Mouse (Mus musculus): ENCODE measurements around the gene Gm16253.

The Gm16253 gene

DNA sequence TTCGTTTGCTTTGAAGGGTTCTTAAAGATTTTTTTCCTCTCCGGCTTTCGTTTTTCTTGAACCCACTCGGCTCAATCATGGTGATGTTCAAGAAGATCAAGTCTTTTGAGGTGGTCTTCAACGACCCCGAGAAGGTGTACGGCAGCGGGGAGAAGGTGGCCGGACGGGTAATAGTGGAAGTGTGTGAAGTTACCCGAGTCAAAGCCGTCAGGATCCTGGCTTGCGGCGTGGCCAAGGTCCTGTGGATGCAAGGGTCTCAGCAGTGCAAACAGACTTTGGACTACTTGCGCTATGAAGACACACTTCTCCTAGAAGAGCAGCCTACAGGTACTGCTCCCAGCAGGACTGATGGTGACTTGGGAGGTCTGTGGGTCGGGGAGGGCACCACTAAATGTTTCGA, 18.6 kb upstream of the Gm16253 start:
- DNase-seq, result no peak

DNA sequence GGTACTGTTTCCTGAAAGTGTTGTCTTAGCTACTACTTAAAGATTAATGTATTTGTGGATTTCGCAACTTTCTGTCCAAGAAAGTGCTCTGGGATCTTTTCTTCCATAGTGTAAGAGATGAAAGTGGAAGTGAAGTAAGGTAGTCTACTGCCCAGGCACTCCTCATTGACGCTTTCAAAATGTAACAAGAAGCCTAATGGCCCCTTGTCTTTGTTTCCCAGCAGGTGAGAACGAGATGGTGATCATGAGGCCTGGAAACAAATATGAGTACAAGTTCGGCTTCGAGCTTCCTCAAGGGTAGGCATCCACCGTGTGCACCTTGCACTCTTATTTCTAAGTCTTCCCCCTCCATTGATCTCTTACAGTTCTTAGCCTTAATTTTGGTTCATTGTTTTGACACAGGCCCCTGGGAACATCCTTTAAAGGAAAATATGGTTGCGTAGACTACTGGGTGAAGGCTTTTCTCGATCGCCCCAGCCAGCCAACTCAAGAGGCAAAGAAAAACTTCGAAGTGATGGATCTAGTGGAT, 18.1 kb upstream of the Gm16253 start:
- DNase-seq, result no peak

DNA sequence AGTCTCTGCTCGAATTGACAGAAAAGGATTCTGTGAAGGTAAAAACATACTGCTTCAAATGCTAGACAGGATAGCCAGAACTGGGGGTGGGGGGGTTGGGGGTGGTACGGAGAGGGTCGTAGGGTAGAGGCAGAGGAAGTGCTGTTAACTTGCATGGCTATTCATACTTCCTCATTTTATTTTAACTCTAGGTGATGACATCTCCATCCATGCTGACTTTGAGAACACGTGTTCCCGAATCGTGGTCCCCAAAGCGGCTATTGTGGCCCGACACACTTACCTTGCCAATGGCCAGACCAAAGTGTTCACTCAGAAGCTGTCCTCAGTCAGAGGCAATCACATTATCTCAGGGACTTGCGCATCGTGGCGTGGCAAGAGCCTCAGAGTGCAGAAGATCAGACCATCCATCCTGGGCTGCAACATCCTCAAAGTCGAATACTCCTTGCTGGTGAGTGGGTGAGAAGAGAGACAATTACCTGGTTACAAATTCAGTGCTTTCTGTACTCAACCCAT, 17.3 kb upstream of the Gm16253 start:
- DNase-seq, result no peak

DNA sequence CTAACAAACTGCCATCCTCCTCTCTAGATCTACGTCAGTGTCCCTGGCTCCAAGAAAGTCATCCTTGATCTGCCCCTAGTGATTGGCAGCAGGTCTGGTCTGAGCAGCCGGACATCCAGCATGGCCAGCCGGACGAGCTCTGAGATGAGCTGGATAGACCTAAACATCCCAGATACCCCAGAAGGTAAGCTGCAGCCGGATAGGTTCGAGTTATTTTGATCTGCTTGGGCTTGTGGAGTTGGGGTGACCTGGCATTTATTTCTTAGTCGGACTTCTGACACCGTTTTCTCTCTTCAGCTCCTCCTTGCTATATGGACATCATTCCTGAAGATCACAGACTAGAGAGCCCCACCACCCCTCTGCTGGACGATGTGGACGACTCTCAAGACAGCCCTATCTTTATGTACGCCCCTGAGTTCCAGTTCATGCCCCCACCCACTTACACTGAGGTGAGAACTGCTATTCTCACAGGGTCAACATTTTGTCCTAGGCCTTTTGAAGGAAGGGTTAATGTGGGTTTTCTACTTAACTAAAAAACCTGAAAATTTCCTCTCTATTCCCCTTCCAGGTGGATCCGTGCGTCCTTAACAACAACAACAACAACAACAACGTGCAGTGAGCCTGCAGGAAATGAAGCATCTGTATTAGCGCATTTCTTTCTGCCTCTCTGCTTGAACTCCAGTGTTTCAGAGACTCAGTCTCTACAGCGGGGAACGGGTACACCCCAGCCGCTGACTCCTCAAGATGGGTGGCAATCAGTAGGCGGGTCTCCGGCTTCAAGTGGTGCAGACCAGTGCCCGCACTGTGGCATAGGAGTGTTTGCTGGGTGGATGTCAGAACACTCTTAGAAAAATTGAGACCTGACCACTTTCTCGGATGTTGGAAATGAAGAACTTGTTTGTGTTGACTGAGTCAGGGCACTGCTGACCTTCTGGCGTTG, 16.6 kb upstream of the Gm16253 start:
- DNase-seq, result no peak

DNA sequence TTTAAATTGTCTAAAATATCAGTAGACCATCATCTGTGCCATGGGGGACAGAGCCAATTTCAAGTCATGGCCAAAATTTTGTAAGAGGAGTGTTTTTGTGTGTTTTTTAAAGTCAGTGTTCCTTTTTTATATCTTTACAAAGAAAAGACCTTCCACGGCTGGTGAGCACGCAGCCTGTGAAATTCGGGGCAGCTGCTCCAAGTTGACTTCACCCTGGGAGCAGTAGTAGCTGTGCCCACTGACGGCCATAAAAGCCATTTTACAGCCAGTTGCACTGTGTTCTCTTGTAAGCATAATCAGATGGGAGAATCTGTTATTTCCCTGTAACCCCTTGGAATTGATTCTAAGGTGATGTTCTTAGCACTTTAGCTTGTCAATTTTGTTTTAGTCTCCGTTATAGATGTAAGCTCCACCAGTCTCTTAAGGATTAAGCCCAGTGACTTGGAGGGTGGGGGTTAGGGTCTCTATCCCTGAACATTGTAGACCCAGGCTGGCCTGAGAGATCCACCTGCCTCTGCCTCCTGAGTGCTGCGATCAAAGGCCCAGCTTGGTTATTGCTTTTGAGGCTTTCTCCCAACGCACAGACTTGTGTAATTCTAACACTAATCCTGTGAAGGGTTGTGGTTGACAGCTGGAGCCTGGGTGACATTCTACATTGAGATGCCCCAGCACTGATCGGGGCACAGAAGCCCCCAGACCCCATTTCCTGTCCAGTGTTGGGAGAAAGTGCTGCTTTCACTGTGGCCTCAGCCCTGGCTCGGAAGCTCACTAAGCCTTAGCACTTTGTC, 15.7 kb upstream of the Gm16253 start:
- DNase-seq, result no peak

DNA sequence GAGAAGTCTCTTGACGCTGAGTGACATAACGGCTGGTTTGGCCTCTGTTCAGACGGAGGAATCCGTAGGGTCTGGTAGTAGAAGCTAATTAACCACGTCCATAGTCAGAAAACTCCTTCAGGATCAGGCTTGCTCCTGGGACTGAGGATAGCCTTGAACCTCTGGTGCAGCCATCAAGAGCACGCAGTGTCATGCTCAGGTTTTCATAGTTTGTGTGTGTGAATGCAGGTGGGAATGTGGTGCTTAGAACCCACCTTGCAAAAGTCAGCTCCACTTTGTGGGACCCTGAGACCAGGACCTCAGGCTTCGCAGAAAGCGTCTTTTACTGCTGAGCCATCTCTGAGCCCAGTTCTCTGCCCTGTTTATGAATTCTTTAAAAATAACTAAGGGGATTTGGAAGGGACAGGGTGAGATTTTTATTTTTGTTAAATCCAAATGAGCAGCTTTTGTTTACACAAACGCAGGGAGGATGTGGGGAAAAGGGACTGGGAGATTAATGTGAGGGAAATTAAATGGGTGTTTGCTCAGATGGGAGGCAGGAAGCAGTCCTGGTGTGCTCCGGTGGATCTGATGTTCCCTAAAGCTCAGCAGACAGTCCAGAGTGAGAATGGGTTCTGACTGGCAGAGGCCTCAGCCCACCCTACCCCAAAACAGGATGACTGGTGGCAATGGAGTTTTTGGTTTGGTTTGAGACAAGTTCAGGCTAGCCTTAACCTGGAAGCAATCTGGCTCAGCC, 14.7 kb upstream of the Gm16253 start:
- no peak for DNase-seq

DNA sequence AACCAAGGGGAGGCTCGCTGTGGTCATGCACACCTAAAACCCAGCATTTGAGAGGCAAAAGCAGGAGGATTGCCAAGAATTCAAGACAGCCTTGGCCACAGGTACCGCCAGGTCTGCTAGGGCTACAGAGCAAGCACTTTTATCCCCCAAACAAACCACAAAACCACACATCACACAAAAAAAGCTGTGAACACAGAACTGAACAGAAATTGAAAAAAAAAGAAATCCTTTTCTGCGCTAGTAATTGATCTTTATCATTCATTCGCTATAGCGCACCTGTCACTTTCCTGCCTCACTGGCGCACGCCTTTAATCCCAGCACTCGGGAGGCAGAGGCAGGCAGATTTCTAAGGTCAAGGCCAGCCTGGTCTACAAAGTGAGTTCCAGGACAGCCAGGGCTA, 13.5 kb upstream of the Gm16253 start:
- DNase-seq, result no peak

DNA sequence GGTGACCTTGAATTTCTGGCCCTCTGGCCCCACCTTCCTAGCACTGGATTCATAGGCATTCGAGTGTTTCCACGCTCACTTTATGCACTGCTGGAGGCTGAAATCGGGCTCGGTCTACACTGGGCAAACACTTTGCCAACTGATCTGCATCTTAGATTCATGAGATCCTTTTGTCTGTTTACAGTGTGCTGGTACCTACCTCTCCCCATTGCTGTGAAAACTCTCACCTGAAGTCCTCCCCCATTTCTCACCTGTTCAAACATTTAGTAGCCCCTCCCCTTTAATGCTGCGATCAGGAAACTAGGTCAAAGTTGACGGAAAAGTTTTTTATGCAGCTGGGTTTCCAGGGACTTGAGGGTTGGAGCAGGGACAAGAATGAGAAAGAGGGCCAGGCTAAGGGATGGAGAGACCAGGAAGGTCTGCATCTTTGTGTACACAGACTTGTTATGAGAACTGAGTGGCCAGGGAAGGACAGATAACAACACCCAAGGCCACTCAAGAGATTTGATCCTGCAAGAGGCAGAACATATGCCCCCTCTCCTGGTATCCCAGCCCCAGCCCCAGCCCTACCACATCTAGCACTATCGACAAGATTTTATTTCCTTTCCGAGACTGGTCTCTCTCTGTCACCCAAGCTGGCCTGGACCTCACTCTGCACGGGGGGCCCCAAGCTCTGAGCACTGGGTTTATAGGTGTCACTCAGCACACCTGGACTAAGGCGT, 12.7 kb upstream of the Gm16253 start:
- DNase-seq, result peak; percentile 58

DNA sequence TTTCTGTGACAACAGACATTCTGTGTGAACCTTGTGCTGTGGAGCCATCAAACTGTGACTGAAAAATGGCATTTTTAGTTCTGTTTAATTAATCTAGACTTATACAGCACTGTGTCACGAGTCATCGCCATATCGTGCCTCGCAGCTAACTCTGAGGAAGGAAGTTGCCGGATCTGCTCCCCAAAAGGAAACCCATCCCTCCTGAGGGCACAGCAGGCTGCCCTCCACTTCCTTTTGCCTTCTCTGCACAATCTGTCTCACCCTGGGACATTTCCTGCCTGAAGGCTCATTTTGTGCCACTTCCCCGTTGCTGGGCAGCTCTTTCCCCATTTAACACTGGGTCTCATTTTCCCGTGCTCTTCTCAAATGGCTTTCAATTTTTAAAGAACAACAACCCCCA, 12.2 kb upstream of the Gm16253 start:
- DNase-seq, result peak; percentile 61

DNA sequence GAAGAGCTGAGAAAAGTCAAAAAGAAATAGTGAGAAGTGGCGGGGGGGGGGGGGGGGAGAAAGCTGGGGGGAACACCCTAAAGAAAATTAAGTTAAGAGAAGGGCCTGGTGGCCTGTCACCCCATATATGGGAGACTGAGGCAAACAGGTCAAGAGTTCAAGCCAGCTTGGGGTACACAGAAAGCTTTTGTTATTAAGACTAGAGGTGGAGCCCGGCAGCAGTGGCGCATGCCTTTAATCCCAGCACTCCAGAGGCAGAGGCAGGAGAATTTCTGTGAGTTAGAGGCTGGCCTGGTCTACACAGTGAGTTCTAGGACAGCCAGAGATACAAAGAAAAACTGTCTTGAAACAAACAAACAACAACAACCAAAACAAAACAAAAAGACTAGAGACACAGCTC, 11.7 kb upstream of the Gm16253 start:
- DNase-seq, result no peak

DNA sequence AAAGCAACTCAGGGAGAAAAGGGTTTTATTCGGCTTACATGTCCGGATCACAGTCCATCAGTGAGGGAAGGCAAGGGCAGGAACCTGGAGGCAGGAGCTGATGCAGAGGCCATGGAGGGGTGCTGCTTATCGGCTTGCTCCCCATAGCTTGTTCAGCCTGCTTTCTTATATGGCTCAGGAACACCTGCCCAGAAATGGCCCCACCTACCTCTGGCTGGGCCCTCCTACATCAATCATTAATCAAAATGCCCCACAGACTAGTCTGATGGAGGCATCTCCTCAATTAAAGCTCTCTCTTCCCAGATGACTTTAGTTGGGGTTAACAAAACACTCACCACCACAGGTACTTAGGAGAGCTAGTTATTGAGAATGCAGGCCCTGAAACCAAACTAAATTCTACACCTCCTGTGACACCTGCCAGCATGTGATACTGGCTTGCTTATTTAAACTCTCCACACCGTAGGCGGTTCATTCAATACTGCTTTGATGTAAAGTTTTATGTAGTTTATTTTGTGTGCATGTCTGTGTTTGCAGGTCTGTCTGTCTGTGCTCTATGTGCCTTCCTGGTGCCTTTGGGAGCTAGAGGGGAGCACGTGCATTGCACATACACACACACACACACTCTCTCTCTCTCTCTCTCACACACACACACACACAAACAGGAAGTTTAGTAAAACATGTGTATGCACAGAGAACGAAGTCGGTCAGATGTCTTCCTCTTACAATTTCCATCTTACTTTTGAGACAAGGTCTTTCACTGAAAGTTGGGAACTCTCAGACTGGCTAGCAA, 9.9 kb upstream of the Gm16253 start:
- DNase-seq, result no peak

DNA sequence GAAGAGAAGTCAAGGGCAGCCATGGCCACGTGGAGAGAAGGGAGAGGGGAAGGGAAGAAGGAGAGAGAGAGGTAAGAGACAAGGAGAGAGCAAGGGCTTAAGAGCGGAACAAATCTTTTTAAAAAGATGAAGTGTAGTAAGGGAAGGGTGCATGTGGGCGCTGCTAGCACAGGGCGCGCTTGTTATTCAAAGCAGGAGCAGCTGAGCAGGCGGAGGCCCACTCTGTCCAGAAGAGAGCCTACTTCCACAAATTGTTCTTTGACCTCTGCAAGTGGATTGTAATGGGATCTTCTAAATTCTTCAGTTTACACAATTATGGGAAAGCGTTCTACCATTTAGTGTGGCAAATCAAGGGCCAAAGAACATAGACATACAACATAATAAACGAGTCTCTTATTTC, 8.2 kb upstream of the Gm16253 start:
- DNase-seq, result no peak

DNA sequence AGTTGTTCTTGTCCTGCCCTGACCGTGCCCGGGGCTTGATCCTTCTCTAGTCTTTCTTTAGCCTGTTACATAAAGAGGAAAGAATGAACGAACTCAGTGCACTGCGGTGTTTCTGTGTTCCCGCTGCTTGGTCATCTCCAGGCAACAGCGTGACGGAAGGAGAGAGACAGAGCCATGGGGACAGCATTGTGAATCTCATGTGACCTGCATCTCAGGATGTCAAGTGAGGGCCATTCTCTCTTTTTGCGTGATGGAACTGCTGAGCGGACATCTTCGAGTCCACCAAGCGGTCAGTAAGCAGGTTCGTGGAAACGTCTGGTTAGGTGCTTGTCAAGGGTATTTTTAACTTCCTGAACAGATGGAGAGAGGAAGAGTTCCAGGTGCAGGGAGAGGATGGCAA, 7.3 kb upstream of the Gm16253 start:
- DNase-seq, result no peak

DNA sequence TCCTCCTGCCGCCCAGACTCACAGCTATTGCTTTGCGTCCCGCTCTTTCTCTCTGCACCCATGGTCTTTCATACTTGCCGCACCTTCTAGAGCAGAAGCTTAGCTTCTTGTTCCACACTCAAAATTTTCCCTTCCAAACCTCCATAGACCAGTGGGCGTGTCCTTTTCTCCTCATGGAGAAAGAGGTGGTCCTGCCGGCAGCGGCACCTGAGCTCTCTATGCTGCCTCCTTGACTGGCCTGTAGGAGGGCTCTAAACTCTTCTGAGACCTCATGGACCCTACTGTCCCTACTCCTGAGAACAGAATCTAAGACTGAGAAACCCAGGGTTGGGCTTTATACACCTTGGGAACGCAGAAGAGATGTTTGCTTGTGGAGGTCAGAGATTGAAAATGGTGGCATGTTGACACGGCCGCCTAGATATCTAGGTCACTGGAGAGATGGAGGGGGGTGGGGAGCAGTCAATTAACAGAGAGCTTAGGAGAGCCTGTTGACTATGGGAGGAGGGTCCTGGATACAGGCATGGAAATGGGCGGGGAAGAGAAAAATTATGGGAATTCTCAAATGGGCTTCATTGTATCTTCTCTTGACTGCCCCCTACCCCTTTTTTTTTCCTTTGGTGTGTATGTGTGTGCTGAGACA, 6.7 kb upstream of the Gm16253 start:
- no peak for DNase-seq

DNA sequence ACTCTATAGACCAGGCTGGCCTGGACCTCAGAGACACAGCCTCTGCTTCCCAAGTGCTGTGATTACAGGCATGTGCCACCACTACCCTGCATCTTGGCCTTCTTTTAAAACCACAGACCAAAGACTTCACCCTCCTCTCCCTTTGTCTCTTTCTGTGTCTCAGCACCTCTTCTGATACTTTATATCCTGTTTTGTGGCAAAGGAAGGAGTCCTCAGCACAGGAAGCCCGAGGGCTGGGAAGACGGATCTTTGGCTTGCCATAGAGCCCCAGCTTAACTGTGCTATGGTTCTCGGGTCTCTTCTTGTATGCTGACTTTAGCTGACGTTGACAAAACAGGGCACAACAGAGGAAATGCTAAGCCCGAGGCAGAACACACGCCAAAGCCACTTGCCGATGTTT, 6.1 kb upstream of the Gm16253 start:
- DNase-seq, result no peak

DNA sequence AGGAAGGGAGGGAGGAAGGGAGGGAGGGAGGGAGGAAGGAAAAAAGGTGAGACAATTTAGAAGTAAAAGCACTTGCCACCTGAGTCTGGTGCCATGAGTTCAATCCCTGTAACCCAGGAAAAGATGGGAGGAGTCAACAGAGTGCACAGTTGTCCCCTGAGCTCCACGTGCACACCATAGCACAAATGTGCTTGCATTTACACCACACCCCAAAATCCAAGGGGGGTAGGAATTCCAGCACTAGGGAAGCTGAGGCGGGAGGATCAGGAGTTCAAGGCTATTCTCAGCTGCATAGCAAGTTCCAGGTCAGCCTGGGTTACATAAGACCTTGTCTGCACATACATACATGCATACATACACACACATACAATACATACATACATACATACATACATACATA, 5.4 kb upstream of the Gm16253 start:
- DNase-seq, result no peak

DNA sequence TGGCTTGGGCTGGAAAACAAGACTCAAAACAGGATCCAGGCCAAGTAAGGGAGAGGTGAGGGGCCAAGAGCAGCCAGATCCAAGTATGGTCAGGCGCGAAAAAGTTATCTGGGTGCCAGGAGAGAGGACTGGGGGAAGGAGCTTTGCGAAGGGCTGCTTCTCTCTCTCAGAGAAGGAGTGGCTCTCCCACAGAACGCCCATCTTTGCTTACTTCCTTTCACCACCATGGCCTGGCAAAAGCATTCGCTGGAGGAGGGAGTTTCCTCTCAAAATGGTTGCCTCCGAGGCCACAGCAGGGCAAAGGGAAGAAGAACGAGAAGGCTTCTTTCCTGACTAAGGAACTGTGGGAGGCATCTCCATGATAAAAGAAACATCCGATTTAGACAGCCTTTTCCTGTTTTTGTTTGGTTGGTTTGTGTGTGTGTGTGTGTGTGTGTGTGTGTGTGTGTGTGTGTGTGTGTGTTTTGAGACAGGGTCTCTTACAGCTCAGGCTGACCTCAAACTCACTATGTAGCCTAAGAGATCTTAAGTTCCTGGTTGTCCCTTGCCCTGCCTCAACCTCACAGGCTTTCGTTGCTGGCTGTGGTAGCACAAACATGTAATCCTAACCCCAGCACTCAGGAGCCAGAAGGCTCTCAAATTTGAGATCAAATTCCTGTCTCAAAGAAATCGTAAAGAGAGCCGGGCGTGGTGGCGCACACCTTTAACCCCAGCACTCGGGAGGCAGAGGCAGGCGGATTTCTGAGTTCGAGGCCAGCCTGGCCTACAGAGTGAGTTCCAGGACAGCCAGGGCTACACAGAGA, 4.7 kb upstream of the Gm16253 start:
- peak; percentile 57 for DNase-seq

DNA sequence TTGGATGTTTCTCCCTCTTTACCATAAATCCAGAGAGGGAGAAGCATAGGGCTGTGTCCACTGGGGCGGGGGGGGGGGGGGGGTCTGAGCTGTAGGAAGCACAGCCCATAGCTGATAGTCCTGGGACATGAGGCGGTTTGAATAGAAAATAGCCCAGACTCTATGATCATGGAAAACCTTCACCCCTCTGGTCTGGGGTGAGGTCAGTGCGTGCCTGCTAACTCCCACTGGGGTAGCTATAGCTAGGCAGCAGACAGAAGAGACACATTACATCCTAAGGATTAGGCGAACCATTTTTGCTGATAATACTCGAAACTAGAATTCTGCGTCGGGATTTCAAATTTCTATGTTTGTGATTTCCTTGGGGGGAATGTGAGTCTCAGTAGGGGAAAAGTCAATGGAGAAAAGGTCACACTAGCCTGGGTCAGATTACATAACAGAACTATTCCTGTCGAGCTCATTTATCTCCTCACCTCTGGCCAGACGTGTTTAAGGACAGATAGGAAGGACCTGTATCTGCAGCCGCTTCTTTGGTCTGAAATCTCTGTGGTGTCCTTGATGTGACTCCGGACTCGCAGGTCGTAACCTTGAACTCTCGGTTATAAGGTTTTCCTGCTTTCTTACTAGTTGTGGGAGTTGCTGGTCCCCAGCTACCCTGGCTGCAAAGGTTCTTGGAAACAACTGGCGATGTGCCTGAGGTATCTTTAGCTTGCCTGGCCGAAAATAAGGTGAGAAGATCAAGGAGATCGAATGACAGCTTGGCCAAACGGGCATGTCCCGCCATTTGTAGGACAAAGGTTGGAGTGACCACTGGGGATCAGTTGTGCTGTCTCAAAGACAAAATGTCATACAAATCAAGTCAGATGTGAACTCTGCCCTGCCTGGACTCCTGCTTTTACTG, 2.9 kb upstream of the Gm16253 start:
- no peak for DNase-seq

All from lung, postnatal 14 days (tissue).